Mouse (Mus musculus): Measurements from ENCODE around the gene Pnldc1. TPM values are rescaled to one million over a fixed set of nuclear protein-coding genes. Genes with fewer than 3 reads are reported as not detected.

Gene Pnldc1
- total RNA-seq, 2 experiments from 2014 or later: 0.38 to 0.50 TPM

DNA sequence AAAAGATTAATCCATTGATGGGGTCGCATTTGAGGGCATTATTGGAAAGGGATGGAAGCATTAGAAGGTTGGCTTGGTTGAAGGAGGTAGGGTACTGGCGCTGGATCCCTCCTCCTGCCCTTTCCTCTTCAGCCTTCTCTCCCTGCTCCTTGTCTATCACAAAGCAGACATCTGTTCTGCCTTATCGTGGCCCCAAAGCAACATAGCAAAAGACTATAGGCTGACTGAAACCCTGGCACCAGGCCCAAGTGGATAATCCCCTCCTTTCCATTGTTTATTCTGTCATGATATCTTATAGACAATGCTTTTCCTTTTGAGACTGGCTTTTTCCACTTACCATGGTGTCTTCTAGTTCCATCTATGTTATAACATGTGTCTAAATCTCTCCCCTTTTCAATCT lies 44.6 kb downstream of the Pnldc1 start:
- DNase-seq: no peak
- intact Hi-C loops (cut with DNase I): no loop called here

DNA sequence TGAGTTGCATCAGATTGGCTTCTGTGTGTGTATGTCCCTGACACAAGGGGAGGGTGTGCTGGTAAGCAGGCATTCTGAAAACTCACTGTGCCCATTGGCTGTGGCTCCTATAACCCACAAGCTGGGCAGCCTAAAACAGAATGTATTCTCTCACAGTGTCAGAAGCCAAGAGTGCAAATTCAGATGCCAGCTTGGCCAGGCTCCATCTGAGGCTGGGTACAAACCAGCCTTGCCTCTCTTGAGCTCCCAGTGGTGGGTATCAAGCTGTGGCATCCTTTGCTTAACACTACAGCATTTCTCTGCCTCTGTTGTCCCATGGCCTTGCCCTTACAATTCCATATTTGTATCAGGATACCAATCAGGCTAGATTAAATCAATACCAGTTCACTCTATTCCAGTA lies 45.9 kb downstream of the Pnldc1 start:
- intact Hi-C loops (cut with DNase I): no loop called here
- no peak for DNase-seq

DNA sequence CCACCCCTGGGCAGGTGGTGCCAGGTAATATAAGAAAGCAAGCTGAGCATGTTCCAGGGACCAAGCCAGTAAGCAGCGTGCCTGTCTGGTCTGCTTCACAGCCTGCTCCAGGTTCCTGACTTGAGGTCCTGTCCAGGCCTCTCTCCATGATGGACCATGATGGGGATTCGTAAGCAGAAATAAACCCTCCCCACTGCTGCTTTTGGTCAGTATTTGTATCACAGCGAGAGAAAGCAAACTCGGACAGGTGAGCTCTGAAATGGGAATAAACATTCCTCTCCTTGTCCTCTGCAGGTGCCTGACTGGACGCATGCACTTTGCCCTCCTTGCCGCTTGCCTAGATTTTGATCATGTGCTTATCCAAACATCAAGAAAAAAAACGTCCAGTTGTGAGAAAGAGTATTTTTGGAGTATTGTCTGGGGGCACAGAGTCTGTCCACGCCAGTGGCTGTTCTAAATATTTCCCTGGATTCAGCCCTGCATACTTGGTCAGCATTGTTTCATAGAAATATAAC lies 51.0 kb downstream of the Pnldc1 start:
- no peak for DNase-seq
- intact Hi-C loops (cut with DNase I): no loop called here

DNA sequence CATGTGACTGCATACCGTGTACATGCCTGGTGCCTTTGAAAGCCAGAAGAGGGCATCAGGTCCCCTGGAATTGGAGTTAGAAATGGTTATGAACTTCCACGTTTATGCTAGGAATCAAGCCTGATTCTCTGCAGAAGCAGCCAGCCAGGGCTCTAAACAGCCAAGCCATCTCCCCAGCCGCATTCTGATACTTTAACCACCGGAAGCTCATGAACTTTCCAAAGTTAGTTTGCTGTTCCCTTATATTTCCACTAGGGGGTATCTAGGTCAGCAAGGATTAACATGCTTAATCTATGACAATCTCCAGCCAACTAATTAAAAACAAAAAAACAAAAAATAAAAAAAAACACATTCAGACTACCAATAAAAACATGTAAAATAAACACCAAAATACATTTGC lies 52.0 kb downstream of the Pnldc1 start:
- intact Hi-C loops (cut with DNase I): no loop called here
- DNase-seq: no peak

DNA sequence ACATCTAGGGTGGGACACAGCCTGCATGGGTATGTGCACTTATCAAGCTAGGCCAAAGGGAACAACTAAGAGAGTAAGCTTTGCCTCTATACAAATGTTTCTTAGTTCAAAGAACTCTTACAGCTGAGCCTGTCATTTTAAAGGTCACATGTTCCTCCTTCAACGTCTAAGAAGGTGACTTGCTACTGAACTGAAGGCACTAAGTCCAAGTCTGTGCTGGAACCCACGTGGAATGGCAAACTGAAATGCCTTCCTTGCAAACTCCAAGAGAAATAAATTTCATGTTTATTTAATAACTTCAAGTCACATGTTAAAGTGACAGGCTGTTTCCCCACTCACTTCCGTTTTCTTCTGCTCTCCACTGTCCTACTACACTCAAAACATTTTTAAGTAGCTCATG lies 52.6 kb downstream of the Pnldc1 start:
- no peak for DNase-seq
- intact Hi-C loops (cut with DNase I): no loop called here

DNA sequence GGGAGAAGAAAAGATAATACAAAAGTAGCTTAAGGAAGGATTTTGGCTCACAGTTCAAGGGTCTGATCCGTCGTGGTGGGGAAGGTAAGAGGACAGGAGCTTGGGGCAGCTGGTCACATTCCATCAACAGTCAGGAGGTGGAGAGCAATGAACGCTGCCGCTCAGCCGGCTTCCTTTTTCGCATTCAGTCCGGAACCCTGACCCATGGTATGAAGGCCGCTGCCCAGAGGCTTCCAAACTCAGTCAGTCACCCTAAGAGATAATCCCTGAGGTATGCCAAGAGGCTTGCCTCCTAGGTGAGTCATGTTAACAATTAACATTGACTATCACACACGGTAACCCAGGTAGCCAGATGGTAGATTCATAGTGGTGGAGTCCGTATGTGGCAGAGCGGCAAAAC lies 55.6 kb downstream of the Pnldc1 start:
- no peak for DNase-seq
- intact Hi-C loops (cut with DNase I): no loop called here

DNA sequence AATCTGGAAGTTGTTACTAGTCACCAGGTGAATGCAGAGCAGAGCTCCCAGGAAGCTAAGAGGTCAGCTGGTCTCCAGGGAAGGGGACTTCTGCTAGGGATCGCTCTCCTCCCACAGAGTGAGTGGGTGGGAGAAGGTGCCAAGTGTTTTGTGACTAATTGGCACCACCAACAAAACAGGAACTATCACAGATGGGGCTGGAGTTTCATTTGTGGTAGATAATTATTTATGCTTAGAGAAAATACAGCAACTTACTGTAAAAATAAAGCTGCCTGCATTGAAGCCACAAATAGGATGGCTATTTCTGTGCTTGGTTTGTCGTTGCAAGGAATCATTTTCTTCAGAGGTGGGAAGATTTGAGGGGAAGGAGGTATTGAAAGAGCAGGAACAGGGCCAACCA lies 56.2 kb downstream of the Pnldc1 start:
- no peak for DNase-seq
- intact Hi-C loops (cut with DNase I): no loop called here

DNA sequence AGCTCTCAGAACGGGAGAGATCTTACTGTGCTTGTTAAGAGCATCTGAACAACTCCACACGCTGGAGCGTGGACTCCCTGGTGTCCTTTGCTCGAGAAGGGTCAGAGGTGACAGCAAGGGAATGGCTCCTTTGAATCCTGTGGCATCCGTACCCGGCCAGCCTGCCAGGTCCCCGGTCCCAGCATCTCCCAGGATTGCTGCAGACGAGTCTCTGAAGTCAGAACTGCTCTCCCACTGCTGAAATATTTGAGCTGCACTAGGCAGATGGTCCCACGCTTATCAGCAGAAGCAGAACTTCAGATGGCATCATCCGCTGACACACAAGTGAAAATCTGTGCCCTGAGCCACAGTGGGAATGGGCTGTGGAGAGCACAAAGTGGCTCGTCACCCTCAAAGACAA lies 58.3 kb downstream of the Pnldc1 start:
- DNase-seq: no peak
- intact Hi-C loops (cut with DNase I): no loop called here

DNA sequence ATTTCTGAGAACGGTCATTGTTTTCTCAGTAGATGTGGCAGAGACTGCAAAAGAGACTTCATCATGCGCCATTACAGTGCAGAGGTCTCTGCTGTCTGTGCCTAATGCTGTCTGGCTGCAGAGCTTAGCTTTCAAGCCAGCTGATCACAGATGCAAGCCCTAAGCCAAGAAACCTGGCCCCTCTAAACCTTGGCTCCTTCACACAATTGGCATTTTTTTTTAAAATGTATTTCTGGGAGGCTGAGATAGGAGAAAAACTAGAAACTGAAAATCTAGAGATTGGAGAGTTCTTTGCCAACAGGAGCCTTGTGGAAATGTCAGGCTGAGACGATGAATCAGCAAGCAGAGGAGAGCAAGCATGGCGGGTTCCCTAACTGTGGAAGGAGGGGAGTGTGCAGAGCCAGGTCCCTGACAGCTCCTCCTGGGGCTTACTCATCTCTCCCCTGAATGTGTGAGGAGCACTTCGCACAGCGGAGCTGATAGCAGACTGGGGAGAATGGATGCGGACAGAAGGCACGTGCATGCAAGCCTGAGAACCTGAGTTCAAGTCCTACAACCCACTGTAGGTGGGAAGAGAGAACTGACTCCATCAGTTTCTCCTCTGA lies 60.1 kb downstream of the Pnldc1 start:
- intact Hi-C loops (cut with DNase I): no loop called here
- DNase-seq: no peak

DNA sequence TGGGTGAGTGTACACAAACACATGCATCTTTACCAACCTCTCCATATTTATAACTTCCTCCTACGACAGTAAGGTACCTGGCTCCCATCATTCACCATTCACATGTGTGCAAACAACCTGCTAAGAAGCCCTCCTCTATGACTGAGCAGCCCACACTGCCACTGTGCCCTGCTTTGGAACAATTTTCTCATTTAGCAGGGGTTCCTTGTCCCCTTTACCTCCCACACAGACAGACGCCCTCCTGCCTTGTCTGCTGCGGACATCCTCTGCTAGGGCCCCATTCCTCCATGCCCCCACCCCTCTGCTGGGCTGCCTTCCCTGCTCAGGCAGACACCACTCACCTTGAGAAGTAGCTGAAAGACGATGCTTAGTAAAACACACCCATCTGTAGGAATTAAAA lies 62.3 kb downstream of the Pnldc1 start:
- DNase-seq: no peak
- intact Hi-C loops (cut with DNase I): no loop called here

DNA sequence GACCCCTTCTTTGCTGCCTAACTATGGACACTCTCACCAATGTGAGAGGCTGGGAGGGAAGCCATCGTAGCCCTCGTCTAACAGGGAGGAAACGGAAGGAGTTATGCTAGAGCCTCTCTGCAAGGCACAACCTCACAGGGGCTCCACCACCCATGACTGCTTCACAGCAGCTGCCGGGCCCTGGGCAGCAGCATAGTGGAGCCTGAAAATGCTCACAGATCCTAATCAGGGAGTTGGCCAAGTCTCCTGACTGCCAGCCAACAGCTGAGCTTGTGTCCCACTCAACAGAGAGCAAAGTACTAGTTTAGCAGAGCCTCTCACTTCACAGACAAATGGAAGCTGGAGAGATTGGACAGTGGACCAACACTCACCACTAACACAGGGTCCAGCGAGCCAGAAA lies 63.6 kb downstream of the Pnldc1 start:
- no peak for DNase-seq
- intact Hi-C loops (cut with DNase I): no loop called here

DNA sequence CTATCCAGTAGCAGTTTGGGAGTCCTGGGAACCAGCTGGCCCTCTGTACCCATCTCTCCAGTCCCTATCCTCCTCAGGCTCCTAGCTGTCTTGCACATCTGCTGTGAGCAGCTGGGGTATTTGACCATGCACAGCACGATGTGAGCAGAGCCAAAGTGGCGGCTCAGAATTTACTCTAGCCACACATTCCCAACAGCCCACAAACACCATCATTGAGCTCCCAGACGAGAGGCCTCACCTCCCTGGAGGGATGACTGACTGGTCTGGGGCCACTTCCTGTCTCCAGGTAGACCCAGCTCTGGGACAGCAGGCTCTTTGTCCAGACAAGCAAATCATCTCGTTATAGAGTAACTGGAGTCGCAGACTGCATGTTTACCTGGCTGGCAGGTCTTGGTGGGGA lies 64.2 kb downstream of the Pnldc1 start:
- no peak for DNase-seq
- intact Hi-C loops (cut with DNase I): no loop called here

DNA sequence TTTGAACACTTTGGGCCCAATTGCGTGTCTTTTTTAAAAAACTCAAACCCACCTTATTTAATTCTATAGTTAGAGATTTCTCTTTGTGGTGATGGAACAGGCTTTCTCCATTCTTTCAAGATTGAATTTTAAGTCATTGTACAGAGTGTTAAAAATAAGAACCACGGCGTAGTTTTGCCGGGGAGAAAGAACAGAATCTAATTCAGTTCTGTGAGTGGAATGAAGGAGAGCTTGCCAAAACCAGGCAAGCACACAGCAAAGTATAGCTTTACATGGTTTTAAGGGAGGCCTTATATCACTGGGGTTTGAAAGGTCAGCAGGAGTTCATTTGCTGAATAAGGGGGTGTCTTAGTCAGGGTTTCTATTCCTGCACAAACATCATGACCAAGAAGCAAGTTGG lies 65.5 kb downstream of the Pnldc1 start:
- no peak for DNase-seq
- intact Hi-C loops (cut with DNase I): no loop called here

DNA sequence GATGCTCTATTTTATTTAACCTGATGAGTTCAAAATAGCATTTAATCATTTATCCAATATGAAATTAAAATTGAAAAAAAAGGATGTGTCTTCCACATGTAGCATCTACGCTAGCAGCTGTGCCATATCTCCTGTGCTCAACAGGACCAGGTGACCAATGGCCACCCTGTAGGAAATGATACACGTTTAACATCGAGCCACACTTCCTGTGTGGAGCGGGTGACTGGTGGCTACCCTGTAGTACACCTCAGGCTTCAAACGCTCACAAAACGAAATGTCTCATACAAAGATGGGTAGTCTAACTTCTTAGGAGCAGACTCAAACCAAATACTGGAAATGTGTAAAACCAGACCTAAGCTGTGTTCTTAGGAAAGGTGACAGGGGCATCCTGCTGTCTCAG lies 66.2 kb downstream of the Pnldc1 start:
- intact Hi-C loops (cut with DNase I): no loop called here
- DNase-seq: no peak

DNA sequence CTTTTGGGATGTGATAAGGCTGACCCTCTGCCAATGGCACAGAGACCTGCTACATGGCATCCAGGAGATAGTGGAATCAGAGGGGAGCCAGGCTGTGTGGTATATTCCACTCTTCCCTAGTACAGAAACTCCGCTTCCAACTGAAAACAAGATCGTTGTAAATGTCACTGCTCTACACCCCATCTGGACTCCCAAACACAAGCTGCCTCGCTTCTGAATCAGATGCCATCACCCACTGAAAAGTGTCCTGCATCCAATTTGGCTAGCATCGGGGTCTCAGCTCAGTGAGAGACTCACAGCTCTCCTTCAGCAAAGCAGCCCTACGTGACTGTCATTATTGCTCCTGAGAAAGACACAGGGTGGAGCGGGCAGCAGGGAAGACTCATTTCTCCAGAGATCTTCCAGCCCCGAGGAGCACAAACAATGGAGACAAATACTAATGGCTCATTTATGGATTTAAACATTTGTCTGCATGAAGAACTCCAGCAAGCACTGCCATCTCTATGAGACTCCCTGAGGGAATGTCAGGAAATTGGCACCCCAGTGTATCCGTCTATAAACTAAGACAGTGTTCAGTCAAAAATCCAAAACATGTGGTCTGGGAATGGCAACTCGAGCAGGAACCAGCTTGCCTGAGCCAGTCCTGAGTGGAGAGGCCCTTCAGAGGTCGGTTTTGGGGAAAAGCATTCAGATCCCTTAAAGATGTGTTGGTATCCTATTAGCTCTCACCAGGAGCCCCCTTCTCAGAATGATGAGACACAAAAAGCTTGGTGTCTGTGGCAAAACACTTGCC lies 70.4 kb downstream of the Pnldc1 start:
- intact Hi-C loops (cut with DNase I): no loop called here
- DNase-seq: no peak

Small RNAs within 50 kb of the gene (microRNA-seq; reads per million reads assigned to microRNA genes)
- gene Gm24085 (ENCODE audit: borderline number of aligned reads in 2 of 2): 0 reads per million in 2 experiments

Other genes starting within 250 kb of the Pnldc1 start
- gene Slc22a1, start 234.4 kb downstream of the Pnldc1 start, total RNA-seq (2021): 10 to 100 TPM in 1 of 2 experiments, 1 to 10 TPM in 1; 7.1 to 10.6 TPM
- 100 to 1,000 TPM; 109 to 113 TPM for gene Igf2r, start 140.6 kb downstream of the Pnldc1 start, total RNA-seq (2021)
- gene Mas1, start 42.1 kb downstream of the Pnldc1 start, total RNA-seq (2021): 1 to 10 TPM in 1 of 2 experiments, under 1 TPM in 1; 0.84 to 1.1 TPM
- 1 to 10 TPM; 5.3 to 5.6 TPM for gene Mrgprh, start 34.2 kb downstream of the Pnldc1 start, total RNA-seq (2021)
- gene Tcp1, start 5.5 kb upstream of the Pnldc1 start, total RNA-seq (2021): 100 to 1,000 TPM; 196 to 207 TPM
- gene Mrpl18, start 6.1 kb upstream of the Pnldc1 start, total RNA-seq (2021): 100 to 1,000 TPM; 153 to 159 TPM
- gene Acat3, start 30.4 kb upstream of the Pnldc1 start, total RNA-seq (2021): under 1 TPM in 1 of 2 experiments, not detected in 1; 0.17 TPM
- gene Acat2, start 50.5 kb upstream of the Pnldc1 start, total RNA-seq (2021): 1 to 10 TPM; 5.9 to 8.8 TPM
- 10 to 100 TPM; 32.3 to 33.9 TPM for gene Wtap, start 83.9 kb upstream of the Pnldc1 start, total RNA-seq (2021)
- 1,000 to 10,000 TPM; 1,043 to 1,108 TPM for gene Sod2, start 96.6 kb upstream of the Pnldc1 start, total RNA-seq (2021)
- not detected for gene Gpr31b, start 142.1 kb upstream of the Pnldc1 start, total RNA-seq (2021)
- not detected for gene Tcp10b, start 150.9 kb upstream of the Pnldc1 start, total RNA-seq (2021)
- gene Unc93a, start 221.6 kb upstream of the Pnldc1 start, total RNA-seq (2021): not detected